Mouse (Mus musculus): ENCODE data around the gene Cenpv.

Gene Cenpv
- long read RNA-seq, experiment 1, partial matches to known transcripts: 0 of 5 reads
- long read RNA-seq, experiment 1, other reads (novel, unspliced or antisense): 1 of 5 reads
- long read RNA-seq, experiment 2, partial matches to known transcripts: 0 of 2 reads
- long read RNA-seq, experiment 2, other reads (novel, unspliced or antisense): 1 of 2 reads

DNA sequence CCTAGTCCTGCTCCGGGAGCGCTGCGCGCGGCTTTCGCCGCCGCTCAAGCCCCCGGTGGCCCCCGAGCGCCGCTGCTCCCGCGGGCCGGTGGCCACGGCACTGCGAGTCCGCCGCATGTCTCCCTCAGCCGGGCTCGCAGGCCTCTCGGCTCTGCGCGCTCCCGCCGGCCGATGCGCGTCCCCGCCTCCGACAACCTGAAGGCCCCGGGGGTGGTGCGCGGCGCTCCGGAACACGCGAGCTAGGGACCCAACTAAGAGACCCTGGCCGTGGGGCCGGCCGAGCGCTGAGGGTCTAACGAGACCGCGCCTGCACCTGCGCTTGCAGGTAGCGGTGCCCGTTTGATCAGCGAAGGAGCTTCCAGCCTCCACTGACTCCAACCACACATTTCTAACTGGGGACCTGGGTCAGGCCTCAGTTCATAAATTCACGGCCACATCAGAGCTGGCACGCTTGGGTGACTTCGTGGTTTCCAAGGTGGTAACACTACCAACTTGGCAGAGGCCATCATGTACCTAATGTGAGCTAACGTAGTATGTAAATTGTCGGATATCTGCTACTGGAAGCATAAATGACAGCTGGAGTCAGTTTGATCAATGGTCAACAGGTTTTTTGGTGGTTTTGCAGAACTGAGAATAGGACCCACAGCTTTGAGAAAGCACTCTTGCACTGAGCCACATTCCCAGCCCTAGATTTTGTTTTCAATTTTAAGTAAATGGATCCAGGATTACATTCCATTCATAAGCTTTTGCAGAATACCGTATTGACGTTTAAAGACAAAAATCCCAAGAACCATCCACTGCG, at the start of gene Cenpv:
TSS of gene Cenpv (minus strand) at position 173 of the 802 bp plus-strand sequence.
- intact Hi-C loops (cut with DNase I): no loop called here

DNA sequence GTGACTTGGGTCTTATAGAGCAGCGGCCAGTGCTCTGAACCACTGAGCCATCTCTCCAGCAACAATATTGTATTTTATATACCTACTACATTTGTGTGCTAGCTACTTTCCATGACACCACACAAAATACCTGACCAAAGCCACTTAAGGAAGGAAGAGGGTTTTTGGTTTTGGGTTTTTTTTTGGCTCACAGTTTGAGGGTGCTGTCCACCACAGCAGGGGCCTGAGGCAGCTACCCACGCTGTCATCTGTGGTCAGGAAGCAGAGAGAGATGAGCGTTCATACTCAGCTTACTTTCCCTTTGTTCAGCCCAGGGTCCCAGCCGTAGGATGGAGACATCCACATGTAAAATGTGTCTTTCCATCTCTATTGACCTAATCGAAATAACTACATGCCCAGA, 48.0 kb upstream of the Cenpv start:
- intact Hi-C loops (cut with DNase I): no loop called here

DNA sequence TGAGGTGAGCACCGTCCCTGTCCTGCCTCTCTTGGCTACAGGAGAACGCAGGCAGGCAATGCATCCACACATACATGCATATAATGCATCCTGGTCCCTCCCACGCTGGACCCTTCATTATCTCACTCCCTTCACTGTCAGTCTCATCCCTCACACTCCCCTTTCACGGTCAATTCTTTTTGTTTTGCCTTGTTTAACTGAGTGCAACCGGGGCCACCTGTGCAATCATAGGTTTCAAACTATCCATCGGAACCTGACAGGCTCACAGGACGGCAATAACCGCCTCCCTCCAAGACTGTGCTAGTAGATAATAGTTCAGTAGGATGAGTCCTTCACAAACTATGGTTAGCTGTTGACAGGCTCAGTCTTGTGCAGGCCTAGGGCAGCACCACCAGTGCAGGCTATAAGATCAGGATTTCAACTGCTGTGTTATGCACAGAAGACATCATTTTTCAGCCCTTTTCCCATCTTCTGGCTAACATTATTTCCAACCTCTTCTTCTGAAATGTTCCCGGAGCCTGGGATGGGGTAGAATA, 45.7 kb upstream of the Cenpv start:
- intact Hi-C loops (cut with DNase I): no loop called here

DNA sequence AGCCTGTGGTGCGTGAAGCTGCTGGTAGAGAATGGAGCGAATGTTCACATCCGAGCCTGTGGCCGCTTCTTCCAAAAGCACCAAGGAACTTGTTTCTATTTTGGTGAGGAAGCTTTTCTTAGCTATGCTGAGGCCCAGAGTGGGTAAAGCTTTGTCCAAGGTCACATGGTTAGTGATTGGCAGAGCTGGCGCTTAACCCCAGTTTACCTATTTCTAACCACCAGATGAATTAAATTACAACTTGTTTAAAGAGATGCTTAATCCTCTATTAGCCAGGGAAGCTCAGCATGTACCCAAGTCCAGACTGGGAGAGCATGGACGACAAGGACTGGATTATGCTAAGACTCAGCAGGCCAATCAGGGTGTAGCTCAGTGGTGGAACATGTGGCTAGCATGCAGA, 44.0 kb upstream of the Cenpv start:
- intact Hi-C loops (cut with DNase I): no loop called here

GRCm38 (mm10) chr11:62576530-62577152, 37.6 kb upstream of the Cenpv start:
- intact Hi-C loops (cut with DNase I): loop anchor here (5.0 kb wide), 1 partner anchor 179 kb away; no protein-coding TSS in a partner anchor

GRCm38 (mm10) chr11:62575659-62576438, 36.8 kb upstream of the Cenpv start:
- intact Hi-C loops (cut with DNase I): loop anchor here (2.0 to 5.0 kb wide), 2 partner anchors 79 to 179 kb away; no protein-coding TSS in a partner anchor

DNA sequence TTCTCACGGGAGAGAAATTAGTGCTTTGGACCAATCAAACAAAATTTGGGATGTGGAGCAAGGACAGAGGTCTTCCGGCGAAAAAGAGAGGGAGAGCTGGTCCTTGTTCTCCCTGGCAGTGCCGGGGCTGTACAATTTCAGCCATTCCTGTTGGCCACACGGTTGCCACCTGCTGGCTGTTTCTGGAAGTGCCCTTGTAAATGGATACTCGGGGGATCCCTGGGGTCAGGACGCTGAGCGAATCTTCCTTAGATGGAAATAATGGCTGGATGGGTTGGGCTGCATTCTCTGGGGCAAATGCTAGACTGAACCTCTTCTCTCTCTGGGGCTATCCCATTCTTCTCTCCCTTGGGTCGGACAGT, 36.2 kb upstream of the Cenpv start:
- intact Hi-C loops (cut with DNase I): loop anchor here (2.0 to 5.0 kb wide), 2 partner anchors 78 to 178 kb away; no protein-coding TSS in a partner anchor

- intact Hi-C loops (cut with DNase I): loop anchor here (2.0 to 5.0 kb wide), 2 partner anchors 78 to 177 kb away; no protein-coding TSS in a partner anchor
Observed at GRCm38 (mm10) chr11:62574703-62575085, 35.6 kb upstream of the Cenpv start.

DNA sequence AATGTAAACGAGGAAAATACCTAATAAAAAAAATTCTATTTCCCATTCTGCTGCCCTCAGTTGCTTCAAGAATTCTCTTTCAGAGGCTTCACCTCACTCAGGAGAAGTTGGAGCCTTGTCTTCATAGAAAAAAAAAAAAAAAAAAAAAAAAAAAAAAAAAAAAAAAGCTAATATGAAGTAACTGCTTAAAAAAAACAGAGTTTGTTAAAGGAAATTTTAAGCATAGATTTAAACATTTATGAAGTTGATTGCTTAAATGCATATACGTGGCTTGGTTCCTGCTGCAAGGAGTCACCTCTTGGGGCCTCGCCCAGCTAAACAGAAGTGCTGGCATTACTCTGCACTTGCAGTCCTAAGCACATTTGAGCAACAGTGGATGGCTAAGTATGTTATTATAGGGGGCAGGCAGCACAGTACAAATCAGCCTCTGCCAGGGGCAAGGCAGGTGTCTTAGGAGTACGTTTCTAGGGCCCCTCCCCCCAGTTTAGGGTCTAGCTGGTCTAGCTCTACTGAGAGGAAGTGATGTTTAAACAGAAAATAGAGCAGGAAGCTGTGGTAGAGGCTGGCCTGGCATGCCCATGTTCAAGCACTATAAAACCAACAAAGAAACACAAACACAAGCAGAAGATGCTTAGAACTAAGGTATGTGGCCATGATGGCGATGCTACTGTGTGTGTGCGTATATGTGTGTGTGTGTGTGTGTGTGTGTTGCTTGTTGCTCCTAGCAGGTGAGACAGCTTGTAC, 35.1 kb upstream of the Cenpv start, which contains the start of gene Trpv2:
TSS of gene Trpv2 (plus strand) at position 528 of the 744 bp plus-strand sequence.
- intact Hi-C loops (cut with DNase I): loop anchor here (2.0 kb wide), 1 partner anchor 77 kb away; no protein-coding TSS in a partner anchor

DNA sequence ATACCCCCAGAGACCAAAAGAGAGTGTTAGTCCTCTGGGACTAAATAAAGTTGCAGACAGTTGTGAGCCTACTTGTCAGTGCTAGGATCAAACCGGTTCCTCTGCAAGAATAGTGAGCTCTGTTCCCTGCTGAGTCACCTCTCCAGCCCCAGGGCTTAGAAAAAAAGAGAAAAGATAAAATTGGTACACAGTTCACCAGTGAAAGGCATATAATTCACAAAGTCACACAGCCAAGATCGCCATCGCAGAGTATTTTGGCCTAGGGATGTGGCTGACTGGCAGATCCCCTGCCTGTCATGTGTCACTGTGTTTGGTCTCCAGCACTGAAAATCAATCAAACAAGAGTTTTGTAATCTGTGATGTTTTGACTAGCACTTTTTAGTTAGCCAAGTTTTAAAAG, 29.2 kb upstream of the Cenpv start:
- intact Hi-C loops (cut with DNase I): no loop called here

- intact Hi-C loops (cut with DNase I): no loop called here
Observed at GRCm38 (mm10) chr11:62566211-62566610, 27.1 kb upstream of the Cenpv start.

GRCm38 (mm10) chr11:62565747-62566146, 26.7 kb upstream of the Cenpv start:
- intact Hi-C loops (cut with DNase I): no loop called here

DNA sequence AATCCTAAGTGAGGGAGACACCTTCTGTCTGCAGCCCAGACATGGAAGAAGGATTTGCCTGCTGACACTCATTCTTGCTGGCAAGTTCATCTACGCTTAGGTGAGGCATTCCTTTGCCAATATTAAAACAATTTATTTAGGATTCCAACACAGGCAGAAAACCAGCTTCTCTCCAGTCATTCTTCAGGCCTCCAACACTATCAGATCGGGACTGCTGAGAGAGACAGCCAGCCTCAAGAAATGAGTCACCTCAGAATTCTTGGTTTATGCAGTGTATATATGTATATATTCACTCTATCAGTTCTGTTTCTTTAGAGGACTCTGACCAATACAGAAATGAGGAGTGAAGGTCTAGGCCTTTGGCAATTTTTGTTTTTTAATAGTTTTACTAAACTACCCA, 24.5 kb upstream of the Cenpv start:
- intact Hi-C loops (cut with DNase I): no loop called here

GRCm38 (mm10) chr11:62560463-62561016, 21.5 kb upstream of the Cenpv start:
- intact Hi-C loops (cut with DNase I): no loop called here

DNA sequence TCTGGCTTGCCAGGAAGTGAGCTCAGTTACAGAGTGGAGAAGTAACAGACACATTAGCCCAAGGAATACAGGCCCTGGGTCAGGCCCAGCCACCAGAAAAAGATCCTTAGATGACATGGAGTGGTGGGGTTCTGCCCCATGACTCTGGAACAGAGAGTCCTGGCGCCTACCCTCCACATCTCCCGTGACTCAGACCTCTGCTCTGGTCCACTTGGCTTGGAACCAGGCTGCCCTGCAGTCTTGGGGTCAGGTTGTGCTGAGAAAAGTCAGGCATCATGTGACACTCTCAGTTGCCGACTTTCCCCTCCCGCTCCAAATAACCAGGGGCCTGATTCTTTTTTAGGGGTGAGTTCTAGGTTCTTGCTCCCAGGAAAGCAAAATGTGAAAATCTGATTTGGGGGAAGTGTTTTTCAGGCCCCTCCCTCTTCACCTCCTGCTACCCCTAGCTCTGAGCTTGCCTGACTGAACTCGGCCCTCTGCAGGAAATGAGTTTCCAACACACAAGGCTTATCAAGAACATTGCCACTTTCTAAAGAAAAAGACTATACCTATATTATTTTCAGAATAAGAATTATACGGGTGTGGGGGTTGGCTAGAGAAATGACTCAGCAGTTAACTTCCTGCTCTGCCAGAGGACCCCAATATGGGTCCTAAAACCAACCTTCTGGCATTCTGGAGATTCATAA, 20.0 kb upstream of the Cenpv start:
- intact Hi-C loops (cut with DNase I): no loop called here

DNA sequence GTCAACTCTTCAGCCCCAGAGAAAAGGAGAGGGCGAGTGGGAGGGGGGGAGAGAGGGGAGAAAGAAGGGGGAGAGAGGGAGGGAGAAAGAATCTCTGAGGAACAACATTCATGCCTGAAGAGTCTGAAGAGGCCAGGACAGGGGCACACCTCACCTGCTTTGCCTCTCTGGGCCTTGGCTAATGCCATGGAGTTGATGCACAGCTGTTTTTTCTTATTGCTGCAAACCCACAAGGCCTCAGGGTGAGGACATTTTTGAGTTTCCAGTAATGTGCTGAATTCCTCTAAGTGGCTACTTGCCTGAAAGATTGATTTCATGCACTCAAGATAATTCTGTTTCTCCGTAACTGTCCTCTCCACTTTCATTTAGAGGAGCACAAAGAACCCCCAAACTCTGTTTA, 19.1 kb upstream of the Cenpv start:
- intact Hi-C loops (cut with DNase I): no loop called here

DNA sequence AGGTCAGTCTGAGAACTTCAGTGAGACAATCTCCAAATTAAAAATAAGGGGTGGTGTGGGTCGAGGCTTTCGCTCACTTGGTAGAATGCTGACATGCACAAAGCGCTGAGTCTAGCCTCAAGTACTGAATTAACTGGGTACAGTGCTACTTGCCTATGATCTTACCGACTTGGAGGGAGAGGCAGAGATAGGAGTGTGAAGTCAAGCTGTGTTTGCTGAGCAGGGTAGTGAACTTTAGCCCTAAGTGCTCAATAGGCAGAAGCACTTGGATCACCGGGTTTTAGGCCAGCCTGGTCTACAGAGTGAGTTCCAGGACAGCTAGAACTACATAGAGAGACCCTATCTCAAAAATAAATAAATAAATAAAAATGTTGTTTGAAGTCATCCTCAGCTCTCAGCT, 18.1 kb upstream of the Cenpv start:
- intact Hi-C loops (cut with DNase I): no loop called here

- intact Hi-C loops (cut with DNase I): no loop called here
Observed at GRCm38 (mm10) chr11:62555896-62556412, 16.9 kb upstream of the Cenpv start.

GRCm38 (mm10) chr11:62554934-62555517, 16.0 kb upstream of the Cenpv start:
- intact Hi-C loops (cut with DNase I): loop anchor here (5.0 kb wide), 1 partner anchor 47 kb away; no protein-coding TSS in a partner anchor
